Mouse (Mus musculus): ENCODE measurements around the gene Krtap19-3.

DNA sequence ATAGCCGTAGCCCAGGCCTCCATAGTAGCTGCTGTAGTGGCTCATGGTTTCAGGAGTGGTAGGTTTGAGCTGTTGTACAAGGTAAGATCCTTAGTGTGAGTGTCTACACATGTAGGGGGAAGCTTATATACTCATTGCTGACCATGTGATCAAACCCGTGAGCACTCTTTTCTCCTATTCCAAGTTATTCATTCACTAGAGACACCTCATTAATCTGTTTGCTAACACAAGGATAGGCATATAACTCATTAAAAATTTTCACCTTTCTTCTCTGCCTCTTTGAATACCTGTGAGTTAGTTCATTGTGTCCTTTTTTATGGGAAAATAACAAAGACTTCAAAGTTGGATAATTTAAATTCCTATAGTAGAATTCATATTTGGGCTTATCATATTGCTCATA lies at the start of gene Krtap19-3:
- TF ChIP-seq POLR2A (IDR thresholded peaks at IDR 0.05; ENCODE audit: borderline replicate concordance, low read depth, low read length): no peak
- no peak for TF ChIP-seq CTCF (IDR thresholded peaks at IDR 0.05; ENCODE audit: low read depth, low read length)

Data from bone marrow macrophage, adult 2 months (primary cell).